Mouse (Mus musculus): Measurements from ENCODE around the gene Ddit4.
"Not testable (repeated sequence)": the region's sequence is repeated elsewhere in the genome, so short reads cannot be mapped to it uniquely, and the experiment has no call there.

Gene Ddit4

GRCm38 (mm10) chr10:59951211-59952151, at the start of gene Ddit4:
Ddit4 (minus strand) TSS chr10:59951834.
- DNase-seq = peak; percentile 99

DNA sequence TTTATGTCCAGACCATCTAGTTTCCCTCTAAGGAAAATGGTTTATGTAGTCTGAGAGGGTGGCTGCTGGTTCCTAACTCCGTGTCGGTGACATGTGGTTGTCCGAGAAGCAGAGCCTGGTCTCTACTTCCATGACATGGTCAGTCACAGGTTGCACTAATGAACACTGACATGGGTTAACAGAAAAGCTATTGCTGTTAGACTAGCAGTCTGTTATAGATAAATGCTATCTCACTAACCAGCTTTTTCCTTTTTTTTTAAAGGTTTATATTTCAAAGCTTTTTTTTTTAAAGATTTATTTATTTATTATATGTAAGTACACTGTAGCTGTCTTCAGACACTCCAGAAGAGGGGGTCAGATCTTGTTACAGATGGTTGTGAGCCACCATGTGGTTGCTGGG, 47.4 kb upstream of the Ddit4 start:
- no peak for DNase-seq

DNA sequence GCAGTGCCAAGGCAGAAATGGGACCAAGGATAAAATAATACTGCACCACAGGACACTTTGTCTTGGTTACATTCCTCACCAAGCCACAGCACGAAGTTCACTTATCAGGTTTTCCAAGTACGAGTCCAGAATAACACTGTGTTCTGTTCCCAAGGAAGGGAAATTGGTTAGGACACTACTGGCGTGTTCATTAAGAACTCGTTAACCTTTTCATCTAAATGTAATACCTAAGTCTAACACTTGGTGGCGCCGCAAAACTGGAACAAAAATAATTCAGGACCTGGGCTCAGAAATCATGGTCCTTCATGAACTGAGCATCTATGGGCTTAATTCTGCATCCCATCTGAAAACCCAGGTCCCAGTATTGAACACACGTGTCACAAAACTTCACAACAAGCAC, 46.0 kb upstream of the Ddit4 start:
- DNase-seq = peak; percentile 23

GRCm38 (mm10) chr10:59995889-59996288, 44.3 kb upstream of the Ddit4 start:
- no peak for DNase-seq

DNA sequence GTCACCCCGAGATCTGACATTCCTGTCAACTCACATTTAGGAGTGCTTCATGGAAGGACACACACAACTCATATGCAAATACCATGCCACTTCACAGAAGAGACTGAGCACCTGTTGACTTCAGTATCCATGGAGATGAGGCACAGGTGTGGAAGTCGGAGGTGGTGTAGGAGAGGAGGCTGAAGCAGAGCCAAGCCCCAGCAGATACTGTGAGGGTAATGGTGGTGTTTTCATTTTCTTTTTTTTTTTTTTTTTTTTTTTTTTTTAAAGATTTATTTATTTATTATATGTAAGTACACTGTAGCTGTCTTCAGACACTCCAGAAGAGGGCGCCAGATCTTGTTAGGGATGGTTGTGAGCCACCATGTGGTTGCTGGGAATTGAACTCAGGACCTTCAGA, 42.2 kb upstream of the Ddit4 start:
- not testable (repeated sequence) for DNase-seq

- DNase-seq = no peak
These were observed 40.4 kb upstream of the Ddit4 start for GRCm38 (mm10) chr10:59992024-59992423.

GRCm38 (mm10) chr10:59991262-59991880, 39.7 kb upstream of the Ddit4 start:
- no peak for DNase-seq

GRCm38 (mm10) chr10:59990393-59990792, 38.8 kb upstream of the Ddit4 start:
- DNase-seq = no peak

GRCm38 (mm10) chr10:59988036-59988435, 36.4 kb upstream of the Ddit4 start:
- no peak for DNase-seq

DNA sequence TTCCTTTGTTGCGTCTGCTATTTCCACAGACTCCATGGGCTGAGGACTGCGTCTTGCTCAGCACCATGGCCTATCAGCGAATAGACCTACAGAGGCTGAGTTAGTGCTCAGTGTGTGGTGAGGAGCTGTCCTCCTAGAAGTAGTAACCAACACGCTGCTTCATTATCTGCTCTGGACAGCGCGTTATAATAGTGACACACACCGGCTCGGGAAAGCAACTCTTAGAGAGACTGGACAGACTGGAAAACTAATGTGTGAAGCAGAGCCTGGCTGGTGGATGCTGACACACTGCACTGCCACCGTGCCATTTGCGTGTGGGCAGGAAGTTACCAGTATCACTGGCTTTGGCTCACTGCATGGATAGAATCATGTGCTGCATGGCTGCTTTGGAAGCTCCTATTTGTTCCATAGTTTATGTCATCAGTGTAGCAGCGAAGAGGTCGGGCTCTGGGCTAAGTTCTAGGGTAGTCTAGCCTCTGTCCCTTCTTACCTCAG, 30.8 kb upstream of the Ddit4 start:
- DNase-seq = no peak

- DNase-seq = no peak
These were observed 30.2 kb upstream of the Ddit4 start for GRCm38 (mm10) chr10:59981792-59982191.

DNA sequence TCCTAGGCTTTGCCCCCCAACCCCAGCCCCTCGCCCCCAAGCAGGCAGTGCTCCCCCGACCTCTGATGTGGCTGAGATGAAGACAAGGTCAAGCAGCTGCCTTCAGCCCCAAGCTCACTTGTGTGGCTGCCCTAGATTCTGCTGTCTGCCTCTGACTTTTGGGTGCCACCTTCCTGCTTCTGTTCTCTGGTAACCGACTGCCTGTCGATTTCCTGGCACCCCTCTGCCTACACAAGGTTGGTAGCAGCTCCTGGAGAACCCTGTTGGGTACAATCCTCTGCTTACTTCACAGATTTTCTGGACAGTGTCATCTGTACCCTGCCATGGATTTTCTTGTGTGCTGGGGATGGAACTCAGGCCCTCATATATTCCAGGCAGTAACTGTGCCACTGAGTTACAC, 29.7 kb upstream of the Ddit4 start:
- no peak for DNase-seq

GRCm38 (mm10) chr10:59980815-59981244, 29.2 kb upstream of the Ddit4 start:
- DNase-seq = peak; percentile 37

DNA sequence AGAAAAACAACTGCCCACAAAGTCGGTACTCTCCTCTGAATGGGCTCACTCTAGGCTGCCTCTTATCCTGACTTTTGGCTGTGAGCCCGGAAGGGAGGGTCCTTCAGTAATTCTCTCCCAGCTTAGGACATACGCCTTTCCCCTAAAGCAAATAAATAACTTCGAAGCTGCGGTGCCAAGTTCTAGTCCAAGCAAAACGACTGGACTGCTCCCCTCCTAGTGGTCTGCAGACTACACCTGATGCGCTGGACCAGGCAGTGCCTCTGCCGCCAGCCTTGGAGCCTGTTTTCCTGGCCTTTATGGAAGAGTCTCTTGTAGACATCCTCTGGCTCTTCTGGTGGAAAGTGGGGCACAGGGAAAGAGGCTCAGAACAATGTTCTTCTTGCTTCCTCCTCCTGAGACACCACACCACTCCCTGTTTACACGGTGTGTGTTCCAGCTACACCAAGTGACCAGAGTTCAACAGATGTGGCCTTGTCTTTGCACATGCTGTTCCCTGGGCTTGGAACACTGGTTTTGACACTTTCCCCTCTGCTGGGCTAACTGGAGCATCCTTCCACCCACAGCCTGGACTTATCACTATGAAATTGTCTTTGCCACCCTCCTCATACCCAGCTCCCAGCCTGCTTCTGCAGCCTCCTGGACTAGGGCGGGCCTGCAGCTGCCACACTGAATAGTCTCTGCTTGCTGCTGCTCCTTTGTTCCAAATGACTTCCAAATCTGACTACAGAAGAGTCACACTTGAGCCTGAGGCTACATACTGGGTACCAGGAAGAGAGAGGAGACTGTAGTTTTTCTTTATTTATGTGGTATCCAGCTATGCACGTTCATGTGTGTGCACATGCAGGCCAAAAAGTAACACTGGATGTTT, 27.5 kb upstream of the Ddit4 start:
- no peak for DNase-seq

DNA sequence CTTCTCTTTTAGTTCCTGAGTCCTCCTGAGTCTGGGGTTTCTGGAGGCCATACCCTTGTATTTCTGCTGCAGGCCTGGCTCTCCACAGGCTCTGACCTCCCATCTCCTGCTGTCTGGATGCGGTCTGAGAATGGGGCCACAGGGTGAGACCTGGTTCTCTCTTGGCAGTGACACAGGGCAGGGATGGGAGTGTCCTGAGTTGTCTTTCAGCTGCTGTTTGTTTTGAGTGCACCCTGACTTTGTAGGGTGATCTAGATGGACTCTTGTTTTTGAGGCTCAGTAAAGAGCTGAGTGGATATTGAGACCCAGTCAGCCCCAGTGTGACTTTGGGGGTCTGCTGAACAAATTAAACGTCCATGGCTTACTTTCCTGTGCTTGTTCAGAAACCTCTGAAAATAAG, 26.8 kb upstream of the Ddit4 start:
- no peak for DNase-seq

- DNase-seq = no peak
These were observed 26.2 kb upstream of the Ddit4 start for GRCm38 (mm10) chr10:59977715-59978343.

- no peak for DNase-seq
These were observed 25.5 kb upstream of the Ddit4 start for GRCm38 (mm10) chr10:59977141-59977540.

- no peak for DNase-seq
These were observed 23.2 kb upstream of the Ddit4 start for GRCm38 (mm10) chr10:59974786-59975185.

DNA sequence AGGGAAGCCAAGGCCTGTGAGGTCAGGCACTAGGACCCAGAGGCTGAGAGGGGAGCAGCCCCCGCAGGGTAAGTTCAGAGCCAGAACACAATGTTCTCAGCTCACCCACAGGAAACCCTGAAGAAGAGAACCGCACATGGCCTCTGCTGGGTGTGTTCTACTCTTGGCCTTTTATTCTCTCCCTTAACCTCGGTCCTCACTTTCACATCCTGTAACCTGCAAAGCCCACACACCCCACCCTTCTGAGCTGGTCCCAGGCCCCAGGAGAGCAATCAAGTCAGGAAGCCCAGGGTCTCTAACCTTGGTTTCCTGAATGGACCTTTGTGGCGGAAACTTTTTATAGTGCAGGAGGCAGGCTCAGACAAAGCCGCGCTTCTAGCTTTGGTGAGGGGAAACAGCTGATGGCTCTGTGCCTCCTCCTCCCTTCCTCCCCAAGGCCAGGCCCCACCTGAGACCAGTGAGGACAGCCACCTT, 22.6 kb upstream of the Ddit4 start:
- DNase-seq = peak; percentile 21

DNA sequence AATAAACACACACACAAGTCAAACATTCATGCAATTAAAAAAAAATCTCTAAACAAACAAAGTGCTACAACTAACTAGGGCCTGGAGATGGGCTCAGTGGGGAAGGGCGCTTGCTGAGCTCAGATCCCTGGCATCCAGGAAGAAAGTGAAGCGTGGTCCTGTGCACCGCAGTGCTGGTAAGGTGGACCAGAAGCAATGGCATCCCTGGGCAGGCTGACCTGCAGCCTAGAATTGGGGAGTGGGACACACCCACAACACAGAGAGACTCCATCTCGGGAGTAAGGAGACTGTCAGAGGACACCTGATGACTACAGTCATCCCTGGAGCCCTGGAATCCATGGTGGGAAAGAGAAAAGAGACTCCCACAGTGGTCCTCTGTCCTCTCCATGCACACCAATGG, 21.8 kb upstream of the Ddit4 start:
- no peak for DNase-seq

DNA sequence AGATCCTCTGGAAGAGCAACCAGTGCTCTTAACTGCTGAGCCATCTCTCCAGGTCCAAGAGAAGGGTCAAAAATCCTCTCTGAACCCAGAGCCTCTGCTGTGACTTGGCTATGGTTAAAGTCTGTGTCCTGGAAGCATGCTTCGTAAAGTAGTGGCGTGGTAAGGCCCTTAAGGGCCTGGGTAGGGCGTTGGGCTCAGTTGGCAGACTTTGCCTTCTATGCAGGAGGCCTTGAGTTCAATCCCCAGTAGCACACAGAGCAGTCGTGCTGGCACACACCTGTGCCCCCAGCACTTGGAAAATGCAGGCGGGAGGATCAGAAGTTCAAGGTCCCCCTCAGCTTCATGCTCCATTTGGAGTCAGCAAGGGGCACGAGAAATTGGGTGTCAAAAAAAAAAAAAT, 21.4 kb upstream of the Ddit4 start:
- DNase-seq = no peak

GRCm38 (mm10) chr10:59972534-59972933, 20.9 kb upstream of the Ddit4 start:
- DNase-seq = no peak

Data from liver (tissue).